Mouse (Mus musculus) bone marrow macrophage, adult 2 months (primary cell): ENCODE measurements around the gene Ffar2.

Experiments
- CTCF ChIP-seq: IDR thresholded peaks from 2 replicates; pipeline ENCODE4 v1.5.1; 2012; ENCODE audit warnings: low read depth, mild to moderate bottlenecking, low read length, moderate library complexity
- POLR2A ChIP-seq: IDR thresholded peaks from 2 replicates; pipeline ENCODE4 v1.6.1; 2012; ENCODE audit warnings: mild to moderate bottlenecking, low read depth, low read length, borderline replicate concordance

DNA sequence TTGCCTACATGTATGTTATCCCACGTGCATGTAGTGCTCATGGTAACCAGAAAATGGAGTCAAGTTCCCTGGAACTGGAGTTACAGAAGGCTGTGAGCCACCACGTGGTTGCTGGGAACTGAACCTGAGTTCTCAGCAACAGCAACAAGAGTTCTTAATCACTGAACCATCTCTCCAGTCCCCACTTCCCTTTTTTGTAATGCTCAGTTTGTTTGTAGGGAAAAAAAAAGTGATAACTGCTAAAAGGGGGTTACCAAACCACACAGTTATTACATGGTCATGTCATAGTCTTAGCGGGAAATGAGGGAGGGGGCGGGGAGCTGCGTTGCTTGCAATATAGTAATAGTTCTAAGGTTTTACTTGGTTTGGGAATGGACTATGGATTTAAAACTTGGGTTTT lies 18.5 kb upstream of the Ffar2 start:
- TF ChIP-seq CTCF (no peak), POLR2A (no peak)
